Mouse (Mus musculus) CH12.LX (cell line): ENCODE results near the gene Polr3gl.

Experiments used
- CHD2 ChIP-seq: IDR thresholded peaks from 2 replicates; pipeline ENCODE4 v1.6.1; 2011; ENCODE audit warnings: low read length, improper control_type of control experiment
- CTCF ChIP-seq, 2 experiments: IDR thresholded peaks in 1 of 2; conservative IDR thresholded peaks in 1 of 2; 2 replicates each; pipeline ENCODE4 v1.5.1; 2011 to 2012; ENCODE audit warnings: low read depth in 2 of 2, low read length in 2 of 2, improper control_type of control experiment in 1 of 2, inconsistent platforms in 1 of 2, mild to moderate bottlenecking in 1 of 2, moderate library complexity in 1 of 2
- E2F4 ChIP-seq: IDR thresholded peaks from 2 replicates; pipeline ENCODE4 v1.6.1; 2011; ENCODE audit warnings: low read depth, low read length, improper control_type of control experiment; ENCODE audit not compliant: insufficient replicate concordance
- EP300 ChIP-seq: IDR thresholded peaks from 2 replicates; pipeline ENCODE4 v1.6.1; 2011; ENCODE audit warnings: low read length, improper control_type of control experiment
- ETS1 ChIP-seq: conservative IDR thresholded peaks from 2 replicates; pipeline ENCODE4 v1.6.1; 2012; ENCODE audit warnings: low read depth, mild to moderate bottlenecking, inconsistent platforms, low read length, improper control_type of control experiment, moderate library complexity
- HCFC1 ChIP-seq: IDR thresholded peaks from 2 replicates; pipeline ENCODE4 v1.6.1; 2012; ENCODE audit warnings: low read depth, mild to moderate bottlenecking, inconsistent platforms, low read length, improper control_type of control experiment
- MXI1 ChIP-seq: IDR thresholded peaks from 2 replicates; pipeline ENCODE4 v1.6.1; 2011; ENCODE audit warnings: mild to moderate bottlenecking, low read depth, low read length, improper control_type of control experiment
- NELFE ChIP-seq: IDR thresholded peaks from 2 replicates; pipeline ENCODE4 v1.6.1; 2011; ENCODE audit warnings: low read depth, low read length, improper control_type of control experiment
- POLR2A ChIP-seq: IDR thresholded peaks from 2 replicates; pipeline ENCODE4 v1.6.1; 2011; ENCODE audit warnings: low read depth, mild to moderate bottlenecking, improper control_type of control experiment, low read length
- RAD21 ChIP-seq: IDR thresholded peaks from 2 replicates; pipeline ENCODE4 v1.6.1; 2011; ENCODE audit warnings: low read depth, mild to moderate bottlenecking, low read length, improper control_type of control experiment, moderate library complexity
- SMC3 ChIP-seq: IDR thresholded peaks from 2 replicates; pipeline ENCODE4 v1.6.1; 2011; ENCODE audit warnings: low read depth, low read length, improper control_type of control experiment
- UBTF ChIP-seq: IDR thresholded peaks from 2 replicates; pipeline ENCODE4 v1.6.1; 2012; ENCODE audit warnings: low read depth, mild to moderate bottlenecking, inconsistent platforms, low read length, improper control_type of control experiment, moderate library complexity
- ZC3H11A ChIP-seq: IDR thresholded peaks from 2 replicates; pipeline ENCODE4 v1.6.1; 2012; ENCODE audit warnings: low read depth, mild to moderate bottlenecking, inconsistent platforms, low read length, improper control_type of control experiment
- ZNF384 ChIP-seq: IDR thresholded peaks from 2 replicates; pipeline ENCODE4 v1.6.1; 2012; ENCODE audit warnings: low read depth, low read length, improper control_type of control experiment, inconsistent platforms

- TF ChIP-seq EP300 (no peak), RAD21 (no peak), ZNF384 (no peak), CHD2 (no peak), CTCF (conservative IDR thresholded peaks at IDR 0.05 in 1 of 2, IDR thresholded peaks at IDR 0.05 in 1 of 2; ENCODE audit: low read depth in 2 of 2, low read length in 2 of 2) (no peak), HCFC1 (no peak), POLR2A (no peak), SMC3 (no peak), NELFE (no peak), E2F4 (no peak), UBTF (no peak), ETS1 (no peak), ZC3H11A (no peak), MXI1 (no peak)
These were observed 2.3 kb upstream of the Polr3gl start, which contains the start of gene Ankrd34a for GRCm38 (mm10) chr3:96596228-96596707.
